Mouse (Mus musculus) B cell, adult (primary cell): ENCODE results near the gene Arsg. TPM values are rescaled to one million over a fixed set of nuclear protein-coding genes. Genes with fewer than 3 reads are reported as not detected.

Experiments used
- total RNA-seq: library from RNA; stranded (reverse); gene quantifications from 4 replicates; pipeline ENCODE4 v1.2.4, GENCODE M21; 2023; ENCODE audit not compliant: inconsistent age

Gene Arsg
- total RNA-seq = 1.6 to 4.7 TPM (median 3.0 TPM) in 4 replicates

DNA sequence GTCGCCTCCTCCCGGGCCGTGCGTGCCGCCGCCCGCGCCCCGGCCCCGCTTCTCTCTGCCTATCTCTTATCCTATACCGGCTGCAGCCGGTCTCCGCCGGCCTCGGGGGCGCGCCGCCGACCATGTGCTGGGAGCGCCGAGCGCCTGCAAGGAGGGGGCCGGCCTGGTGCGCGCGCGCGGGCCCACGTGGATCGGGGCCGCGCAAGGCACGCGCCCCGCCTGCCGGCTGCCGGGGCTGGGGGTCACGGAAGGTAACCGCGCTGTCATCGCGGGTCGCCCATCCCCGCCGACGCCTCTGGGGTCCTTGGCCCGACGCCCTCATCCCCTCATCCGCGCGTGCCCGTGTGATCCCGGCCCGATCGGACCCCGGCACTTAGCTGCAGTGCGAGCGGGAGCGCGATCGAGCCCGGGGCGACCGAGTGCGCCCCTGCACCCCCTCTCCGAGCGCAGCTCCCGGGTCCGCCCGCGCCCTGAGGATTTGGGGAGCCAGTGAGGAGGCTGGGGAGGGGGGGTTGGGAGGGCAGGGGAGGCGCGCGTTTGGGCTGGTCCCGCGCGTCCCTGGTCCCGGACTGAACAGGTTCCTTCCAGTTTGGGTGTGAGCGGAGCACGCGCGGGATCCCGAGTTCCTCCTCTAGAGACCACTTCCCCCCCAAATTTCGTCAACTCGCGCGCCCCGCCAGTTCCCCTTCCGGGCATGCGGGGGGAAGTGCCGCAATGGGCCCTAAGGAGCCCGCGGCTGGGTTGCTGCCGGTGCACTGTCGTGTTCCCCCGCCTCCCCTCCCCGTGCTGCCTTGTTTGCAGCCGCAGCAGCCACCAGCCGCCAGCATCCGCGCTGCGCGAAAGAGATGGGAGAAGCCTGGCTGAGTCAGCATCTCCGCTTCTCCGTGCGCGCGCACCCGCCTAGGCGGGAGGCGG is at the start of gene Arsg, which contains the start of gene Slc16a6:
Gene Arsg, plus strand, starts transcription at position 204 of the 915 bp plus-strand sequence.
Gene Slc16a6, minus strand, starts transcription at position 428 of the 915 bp plus-strand sequence.

DNA sequence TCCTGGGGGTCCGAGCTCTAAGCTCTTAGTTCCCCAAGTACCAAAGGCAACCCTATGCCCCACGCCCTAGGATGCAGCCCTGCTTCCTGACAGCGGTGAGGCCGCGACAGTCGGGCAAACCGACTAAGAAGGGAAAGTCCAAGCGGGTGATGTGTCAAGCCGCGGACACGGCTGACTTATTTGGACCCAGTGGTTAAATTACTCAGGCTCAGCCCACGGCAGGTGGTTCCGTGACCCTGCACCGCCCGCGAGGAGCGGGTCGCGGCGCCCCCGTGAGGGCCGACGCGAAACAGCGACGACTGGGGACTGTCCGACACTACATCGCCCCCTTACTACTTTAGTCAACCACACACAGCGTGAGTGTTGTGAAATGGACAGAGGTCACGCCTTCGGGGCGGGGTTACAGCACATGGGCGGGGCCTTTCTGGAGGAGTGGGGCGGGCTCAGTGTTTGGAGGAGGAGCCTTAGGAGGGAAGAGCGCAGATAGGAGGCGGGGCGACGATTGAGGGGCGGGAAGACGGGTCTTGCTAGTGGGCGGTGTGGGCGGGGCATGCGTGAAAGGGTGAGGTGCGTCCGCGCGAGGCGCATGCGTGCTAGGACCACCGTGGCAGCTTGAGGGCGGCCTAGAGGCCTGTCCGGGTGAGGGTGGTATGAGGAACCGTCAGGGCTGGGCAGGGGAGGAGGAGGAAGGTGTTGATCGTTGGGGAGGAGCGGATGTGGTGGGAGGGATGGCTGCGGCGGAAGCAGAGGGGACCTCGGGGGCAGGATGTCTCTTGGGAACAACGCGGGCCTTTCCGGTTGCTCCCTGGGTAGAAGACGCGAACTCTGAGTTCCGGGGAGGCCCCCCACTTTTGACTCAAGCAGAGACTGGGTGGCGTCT is 47.5 kb upstream of the Arsg start, which contains the start of gene Amz2:
Gene Amz2, plus strand, starts transcription at position 555 of the 880 bp plus-strand sequence.

GRCm38 (mm10) chr11:109611303-109612149 is 138.4 kb downstream of the Arsg start, which contains the start of gene Wipi1:
Wipi1 (minus strand) TSS chr11:109611967.

Other genes with a start within 250 kb of the Arsg start
- gene Rgs9, start 175.2 kb upstream of the Arsg start, total RNA-seq = 0.33 to 0.42 TPM (median 0.35 TPM) in 3 of 4 replicates, not detected in the other
- 155 to 170 TPM (median 168 TPM) in 4 replicates for gene Gna13, start 110.5 kb upstream of the Arsg start, total RNA-seq
- 0.75 to 1.4 TPM (median 0.86 TPM) in 4 replicates for gene 9930022D16Rik, start 59.5 kb upstream of the Arsg start, total RNA-seq
- gene Amz2, start 47.4 kb upstream of the Arsg start, total RNA-seq = 28.3 to 37.9 TPM (median 36.5 TPM) in 4 replicates
- gene Slc16a6, start 224 bp downstream of the Arsg start, total RNA-seq = 105 to 121 TPM (median 108 TPM) in 4 replicates
- 0.74 to 2.0 TPM (median 1.2 TPM) in 4 replicates for gene Wipi1, start 138.6 kb downstream of the Arsg start, total RNA-seq
- 280 to 302 TPM (median 289 TPM) in 4 replicates for gene Prkar1a, start 176.0 kb downstream of the Arsg start, total RNA-seq
- not detected in 4 replicates for gene Fam20a, start 248.9 kb downstream of the Arsg start, total RNA-seq